Comparison of ENCODE assay signal across 10 mouse cellular contexts in genomic region chr6:136968877-136969276, GRCm38 (mm10). TPM values are rescaled to one million over a fixed set of nuclear protein-coding genes. Genes with fewer than 3 reads are reported as not detected.
DNase-seq lines count a peak whose midpoint lies in the region; ATAC-seq and TF ChIP-seq lines count a peak whose summit lies in the region.
"Not testable (repeated sequence)": the region's sequence is repeated elsewhere in the genome, so short reads cannot be mapped to it uniquely, and the experiment has no call there.
"Had no signal": no experiment of that assay in that cellular context is flagged by ENCODE, and none has a peak within 500 bp of the region (broad histone marks: within the 10 kb centered on the region; RNA-seq: fewer than 3 reads in every experiment).

No protein-coding gene starts in this region.

- in situ Hi-C loops in ES-E14 (cut with MboI; ENCODE audit: low sequenced_read_pairs in 2 of 2, unreplicated experiment in 2 of 2), result not testable (repeated sequence)

- peak; percentile 68 for TF ChIP-seq CTCF in lung, postnatal 0 days (IDR thresholded peaks at IDR 0.05)

- H3K27ac ChIP-seq in ES-E14 (ENCODE audit: insufficient read depth, low read depth, low read length, poor library complexity, severe bottlenecking); hindbrain, embryonic 16.5 days (ENCODE audit: low read depth, low read length): not testable (repeated sequence)
- peak overlapping the region; percentile 47; the same call in 1 of the 2 replicates for H3K27ac ChIP-seq in lung, postnatal 0 days (ENCODE audit: low read length)

- not testable (repeated sequence) for H3K27me3 ChIP-seq in hindbrain, embryonic 16.5 days (replicated peaks; ENCODE audit: control insufficient read depth, insufficient read depth, low read length); lung, postnatal 0 days (replicated peaks; ENCODE audit: insufficient read depth, low read length)

- not testable (repeated sequence) for DNase-seq in ES-E14 (ENCODE audit: low read depth, low spot score)
- DNase-seq in brain, embryonic 18.5 days (ENCODE audit: low read depth, low spot score), result peak; percentile 36
- peak; percentile 35 for DNase-seq in forelimb bud, embryonic 11.5 days (ENCODE audit: low read depth, low spot score)
- peak; percentile 26 to 28 for DNase-seq in kidney, postnatal 36 days
- peak; percentile 84 for DNase-seq in lung, postnatal 0 days (ENCODE audit: low spot score)

- peak; percentile 39 for TF ChIP-seq EP300 in lung, postnatal 0 days (IDR thresholded peaks at IDR 0.05)

- H3K36me3 ChIP-seq in ES-E14 (ENCODE audit: control insufficient read depth, insufficient read depth, low read length, poor library complexity, severe bottlenecking); hindbrain, embryonic 16.5 days (ENCODE audit: control insufficient read depth, insufficient read depth, low read length); lung, postnatal 0 days (ENCODE audit: insufficient read depth, low read length): not testable (repeated sequence)

- not testable (repeated sequence) for H3K4me2 ChIP-seq in hindbrain, embryonic 16.5 days (ENCODE audit: low read length); lung, postnatal 0 days (replicated peaks; ENCODE audit: low read depth, low read length)

- H3K9ac ChIP-seq in ES-E14 (ENCODE audit: insufficient read depth, low read depth, low read length, poor library complexity, severe bottlenecking); hindbrain, embryonic 16.5 days (ENCODE audit: low read depth, low read length); lung, postnatal 0 days (replicated peaks; ENCODE audit: low read depth): not testable (repeated sequence)

- not testable (repeated sequence) for H3K4me3 ChIP-seq in ES-E14 (ENCODE audit: insufficient read depth in 1 of 2, low read depth in 1 of 2, low read length in 2 of 2, poor library complexity in 1 of 2, severe bottlenecking in 1 of 2); hindbrain, embryonic 16.5 days (ENCODE audit: low read length); lung, postnatal 0 days (ENCODE audit: low read depth, low read length)

- ATAC-seq in hindbrain, embryonic 16.5 days, result 0 out of 2 replicates have a peak, but pooled peaks have one; percentile 68
- ATAC-seq in lung, postnatal 0 days, result peak; percentile 70; the same call in 1 of the 2 replicates
- ATAC-seq in neutrophil, adult 5-6 weeks (ENCODE audit: extremely low read depth, insufficient number of reproducible peaks, low FRiP score, poor library complexity, severe bottlenecking), result peak; percentile 49; the same call in 1 of the 2 replicates

- H3K4me1 ChIP-seq in ES-E14 (ENCODE audit: control insufficient read depth in 2 of 2, insufficient read depth in 2 of 2, low read length in 2 of 2, poor library complexity in 1 of 2); hindbrain, embryonic 16.5 days (ENCODE audit: control insufficient read depth, insufficient read depth, low read depth, low read length); lung, postnatal 0 days (ENCODE audit: insufficient read depth, low read depth, low read length): not testable (repeated sequence)

- H3K9me3 ChIP-seq in ES-E14 (ENCODE audit: control insufficient read depth, insufficient read depth, low read depth, low read length); hindbrain, embryonic 16.5 days (ENCODE audit: control insufficient read depth, low read length); lung, postnatal 0 days (ENCODE audit: low read length): not testable (repeated sequence)

- 46% methylated on average over 4 of the region's 4 CpGs for WGBS in hindbrain, embryonic 16.5 days
- 19% methylated on average over 4 of the region's 4 CpGs for WGBS in lung, postnatal 0 days

TF ChIP-seq in ES-E14, 5 proteins besides CTCF, POLR2A, EP300 and RAD21:
- TF ChIP-seq ZC3H11A (IDR thresholded peaks at IDR 0.05; ENCODE audit: borderline replicate concordance, low read depth, low read length), result peak; percentile 45; the same call in 1 of the 2 replicates

RNA-seq across cellular contexts. Expression of gene Arhgdib, which starts 27.2 kb away (rescaled TPM):
- 6.7 and 20.9 TPM in 2 replicates for total RNA-seq in ES-E14 (2012; rRNA removed)
- 14.9 and 22.0 TPM in 2 replicates for polyA plus RNA-seq in hindbrain, embryonic 16.5 days (2015; fragmentation: Nextera tagmentation; extraction: Ambion mirVana)
- polyA plus RNA-seq in lung, postnatal 0 days (2015; fragmentation: Nextera tagmentation; extraction: Ambion mirVana), result 68.4 and 70.8 TPM in 2 replicates
- 1,086 and 1,117 TPM in 2 replicates for total RNA-seq in neutrophil, adult 5-6 weeks (2017)

RNA-seq across cellular contexts. Expression of gene Pde6h, which starts 45.2 kb away (rescaled TPM):
- total RNA-seq in ES-E14 (2012; rRNA removed), result 0.45 TPM in 1 of 2 replicates, not detected in the other
- 0.05 and 0.09 TPM in 2 replicates for polyA plus RNA-seq in hindbrain, embryonic 16.5 days (2015; fragmentation: Nextera tagmentation; extraction: Ambion mirVana)
- 0.27 and 0.60 TPM in 2 replicates for polyA plus RNA-seq in lung, postnatal 0 days (2015; fragmentation: Nextera tagmentation; extraction: Ambion mirVana)
- 0.35 TPM in 1 of 2 replicates, not detected in the other for total RNA-seq in neutrophil, adult 5-6 weeks (2017)
- total RNA-seq: gastrocnemius, postnatal 10 days had no signal
- polyA plus RNA-seq: midbrain, embryonic 10.5 days; neural tube, embryonic 13.5 days had no signal

RNA-seq across cellular contexts. Expression of gene Erp27, which starts 46.9 kb away (rescaled TPM):
- total RNA-seq in ES-E14 (2012; rRNA removed), result not detected in 2 replicates
- polyA plus RNA-seq in hindbrain, embryonic 16.5 days (2015; fragmentation: Nextera tagmentation; extraction: Ambion mirVana), result 0.15 TPM in 1 of 2 replicates, not detected in the other
- polyA plus RNA-seq in lung, postnatal 0 days (2015; fragmentation: Nextera tagmentation; extraction: Ambion mirVana), result 0.61 and 0.74 TPM in 2 replicates
- total RNA-seq in neutrophil, adult 5-6 weeks (2017), result 12.0 and 12.5 TPM in 2 replicates
- polyA plus RNA-seq: midbrain, embryonic 10.5 days; neural tube, embryonic 13.5 days had no signal

Comparison
In these comparisons a context has a peak if more than half of its experiments do, and no peak if none do; other contexts are left out.
1. RNA of gene Arhgdib, which starts 27.2 kb away (total RNA-seq): 1,086 to 1,117 TPM in neutrophil, adult 5-6 weeks; 6.7 to 20.9 TPM in ES-E14; every median in the first group is over 10 times any median in the second.
2. RNA of gene Erp27, which starts 46.9 kb away (total RNA-seq): 12.0 to 12.5 TPM in neutrophil, adult 5-6 weeks; not detected in ES-E14; every median in the first group is over 10 times any median in the second.
3. Peak in every context shown above with its lines, with median percentiles within 50 percentile points of each other: ATAC-seq.